Mouse (Mus musculus) neural tube, embryonic 11.5 days (tissue): ENCODE measurements around the gene Zfp94. TPM values are rescaled to one million over a fixed set of nuclear protein-coding genes. Genes with fewer than 3 reads are reported as not detected.
"Not testable (repeated sequence)": the region's sequence is repeated elsewhere in the genome, so short reads cannot be mapped to it uniquely, and the experiment has no call there.

ENCODE experiments used
- ATAC-seq: fragments of 200-750 bp; cut with Nextera tagmentation; 2 replicates; pipeline ENCODE4 v1.8.0; 2017; ENCODE audit warnings: moderate number of reproducible peaks, mild to moderate bottlenecking, moderate TSS enrichment, moderate library complexity; ENCODE audit not compliant: insufficient read depth, low FRiP score, low TSS enrichment
- DNase-seq: peaks from one replicate; pipeline ENCODE4 v3.0.0-alpha.2; 2015; ENCODE audit warnings: low spot score
- H3K27ac ChIP-seq: fragments of 300-500 bp; sonication (generic); 2 replicates; pipeline ENCODE4 v1.5.1; 2014; ENCODE audit warnings: low read depth, mild to moderate bottlenecking, low read length
- H3K27me3 ChIP-seq: fragments of 300-500 bp; sonication (generic); 2 replicates; pipeline ENCODE4 v1.6.1; 2014; ENCODE audit warnings: mild to moderate bottlenecking, low read length, mixed read lengths; ENCODE audit not compliant: control insufficient read depth, insufficient read depth
- H3K36me3 ChIP-seq: fragments of 300-500 bp; sonication (generic); 2 replicates; pipeline ENCODE4 v1.6.1; 2014; ENCODE audit warnings: mild to moderate bottlenecking, low read length, moderate library complexity, mixed read lengths; ENCODE audit not compliant: control insufficient read depth, insufficient read depth
- H3K4me1 ChIP-seq: fragments of 300-500 bp; sonication (generic); 2 replicates; pipeline ENCODE4 v1.6.1; 2014; ENCODE audit warnings: low read length, mixed read lengths; ENCODE audit not compliant: control insufficient read depth, insufficient read depth
- H3K4me2 ChIP-seq: fragments of 300-500 bp; sonication (generic); 2 replicates; pipeline ENCODE4 v1.6.1; 2014; ENCODE audit warnings: low read depth, mild to moderate bottlenecking, moderate library complexity
- H3K4me3 ChIP-seq: fragments of 300-500 bp; sonication (generic); 2 replicates; pipeline ENCODE4 v1.5.1; 2014; ENCODE audit warnings: low read depth, low read length
- H3K9ac ChIP-seq: fragments of 300-500 bp; sonication (generic); 2 replicates; pipeline ENCODE4 v1.6.1; 2014; ENCODE audit warnings: mild to moderate bottlenecking, low read length
- H3K9me3 ChIP-seq: fragments of 300-500 bp; sonication (generic); 2 replicates; pipeline ENCODE4 v1.6.1; 2016; ENCODE audit warnings: low read length; ENCODE audit not compliant: control insufficient read depth
- WGBS: fragments of 180-500 bp; shearing (Covaris S2); extraction: QIAGEN DNeasy Blood & Tissue Kit; methylation state at CpG from one replicate; pipeline ENCODE4 v1.1.7; 2014; 5-methylcytosine and 5-hydroxymethylcytosine counted together
- polyA plus RNA-seq: library from polyadenylated mRNA; unstranded; fragments of >200 nt; fragmentation: Nextera tagmentation; extraction: Ambion mirVana; gene quantifications from 2 replicates; pipeline ENCODE4 v1.2.1, GENCODE M21; 2014

The Zfp94 gene
- polyA plus RNA-seq, 1 experiment from 2014 or later: 16.5 TPM

GRCm38 (mm10) chr7:24288512-24288911 is 28.0 kb downstream of the Zfp94 start:
- no peaks in the 10 kb centered on the region for H3K4me1 ChIP-seq
- H3K27ac ChIP-seq: no peak overlapping the region
- H3K9ac ChIP-seq: no peak overlapping the region
- no peaks in the 10 kb centered on the region for H3K27me3 ChIP-seq
- H3K4me2 ChIP-seq: no peak overlapping the region
- H3K36me3 ChIP-seq: peaks cover 25% of the 10 kb centered on the region
- DNase-seq (no peak), ATAC-seq (no peak)
- WGBS: 93% methylated on average over 6 of the region's 6 CpGs
- no peak overlapping the region for H3K4me3 ChIP-seq
- H3K9me3 ChIP-seq: no peaks in the 10 kb centered on the region

GRCm38 (mm10) chr7:24287670-24288069 is 28.8 kb downstream of the Zfp94 start:
- peaks cover 23% of the 10 kb centered on the region for H3K36me3 ChIP-seq

GRCm38 (mm10) chr7:24286916-24287315 is 29.6 kb downstream of the Zfp94 start:
- H3K27me3 ChIP-seq: no peaks in the 10 kb centered on the region
- H3K4me3 ChIP-seq: no peak overlapping the region
- no peaks in the 10 kb centered on the region for H3K4me1 ChIP-seq
- H3K27ac ChIP-seq: no peak overlapping the region
- DNase-seq: no peak
- no peak overlapping the region for H3K4me2 ChIP-seq
- peaks cover 16% of the 10 kb centered on the region for H3K36me3 ChIP-seq
- H3K9me3 ChIP-seq: no peaks in the 10 kb centered on the region
- no peak for ATAC-seq
- WGBS: 81% methylated on average over 4 of the region's 4 CpGs
- H3K9ac ChIP-seq: no peak overlapping the region

More at GRCm38 (mm10) chr7:24287670-24288069, 28.8 kb downstream of the Zfp94 start:
- no peaks in the 10 kb centered on the region for H3K9me3 ChIP-seq
- H3K27ac ChIP-seq: no peak overlapping the region
- DNase-seq (no peak), ATAC-seq (no peak)
- no peaks in the 10 kb centered on the region for H3K27me3 ChIP-seq
- no peak overlapping the region for H3K4me3 ChIP-seq
- no peaks in the 10 kb centered on the region for H3K4me1 ChIP-seq
- no peak overlapping the region for H3K4me2 ChIP-seq
- no peak overlapping the region for H3K9ac ChIP-seq
- 83% methylated on average over 5 of the region's 5 CpGs for WGBS

GRCm38 (mm10) chr7:24286090-24286489 is 30.4 kb downstream of the Zfp94 start:
- DNase-seq (no peak), ATAC-seq (no peak)
- H3K4me2 ChIP-seq: no peak overlapping the region
- no peak overlapping the region for H3K4me3 ChIP-seq
- no peak overlapping the region for H3K9ac ChIP-seq
- WGBS: 54% methylated on average over 4 of the region's 4 CpGs
- no peak overlapping the region for H3K27ac ChIP-seq
- H3K36me3 ChIP-seq: peaks cover 9% of the 10 kb centered on the region
- H3K27me3 ChIP-seq: no peaks in the 10 kb centered on the region
- no peaks in the 10 kb centered on the region for H3K4me1 ChIP-seq
- H3K9me3 ChIP-seq: no peaks in the 10 kb centered on the region

GRCm38 (mm10) chr7:24280858-24281145 is 35.7 kb downstream of the Zfp94 start:
- Histone ChIP-seq H3K4me2 (no peak overlapping the region), H3K27me3 (no peaks in the 10 kb centered on the region), H3K27ac (no peak overlapping the region), H3K4me1 (no peaks in the 10 kb centered on the region), H3K9ac (no peak overlapping the region), H3K4me3 (no peak overlapping the region), H3K36me3 (no peaks in the 10 kb centered on the region), H3K9me3 (no peaks in the 10 kb centered on the region)
- WGBS: 68% methylated on average over 4 of the region's 4 CpGs
- ATAC-seq (no peak), DNase-seq (no peak)

GRCm38 (mm10) chr7:24280031-24280857 is 36.2 kb downstream of the Zfp94 start:
- Histone ChIP-seq H3K27ac (no peak overlapping the region), H3K9me3 (no peaks in the 10 kb centered on the region), H3K4me2 (no peak overlapping the region), H3K9ac (no peak overlapping the region), H3K4me1 (no peaks in the 10 kb centered on the region), H3K4me3 (no peak overlapping the region), H3K27me3 (no peaks in the 10 kb centered on the region), H3K36me3 (no peaks in the 10 kb centered on the region)
- ATAC-seq (no peak), DNase-seq (no peak)
- WGBS: 63% methylated on average over 10 of the region's 10 CpGs

- H3K27ac ChIP-seq, H3K4me2 ChIP-seq, H3K27me3 ChIP-seq, H3K36me3 ChIP-seq, H3K9me3 ChIP-seq, H3K4me3 ChIP-seq, H3K9ac ChIP-seq, DNase-seq, ATAC-seq, H3K4me1 ChIP-seq: not testable (repeated sequence)
- 82% methylated on average over 3 of the region's 3 CpGs for WGBS
Observed at GRCm38 (mm10) chr7:24278771-24279170, 37.7 kb downstream of the Zfp94 start.

GRCm38 (mm10) chr7:24274456-24274855 is 42.0 kb downstream of the Zfp94 start:
- no peak for ATAC-seq
- peaks cover 7% of the 10 kb centered on the region for H3K36me3 ChIP-seq
- H3K4me1 ChIP-seq: 0 out of 2 replicates have a peak, but pooled peaks cover 3% of the 10 kb centered on the region
- no peak overlapping the region for H3K27ac ChIP-seq
- 96% methylated on average over 4 of the region's 4 CpGs for WGBS
- H3K9ac ChIP-seq: no peak overlapping the region
- H3K27me3 ChIP-seq: no peaks in the 10 kb centered on the region
- no peaks in the 10 kb centered on the region for H3K9me3 ChIP-seq
- H3K4me3 ChIP-seq: no peak overlapping the region
- no peak for DNase-seq
- H3K4me2 ChIP-seq: no peak overlapping the region

GRCm38 (mm10) chr7:24271191-24271590 is 45.3 kb downstream of the Zfp94 start:
- Histone ChIP-seq H3K4me1 (0 out of 2 replicates have a peak, but pooled peaks cover 3% of the 10 kb centered on the region), H3K27me3 (no peaks in the 10 kb centered on the region), H3K9ac (no peak overlapping the region), H3K9me3 (no peaks in the 10 kb centered on the region), H3K36me3 (peaks cover 7% of the 10 kb centered on the region), H3K27ac (no peak overlapping the region), H3K4me2 (no peak overlapping the region), H3K4me3 (no peak overlapping the region)
- ATAC-seq (no peak), DNase-seq (no peak)
- WGBS: 97% methylated on average over 6 of the region's 6 CpGs
